Mouse (Mus musculus): ENCODE measurements around the gene Vps13a. TPM values are rescaled to one million over a fixed set of nuclear protein-coding genes. Genes with fewer than 3 reads are reported as not detected.
A peak's percentile ranks its signal among the peaks of the same experiment; 100 is the strongest.
"Not testable (repeated sequence)": the region's sequence is repeated elsewhere in the genome, so short reads cannot be mapped to it uniquely, and the experiment has no call there.

Vps13a gene
- polyA plus RNA-seq, 1 experiment from 2014 or later = 7.0 TPM

DNA sequence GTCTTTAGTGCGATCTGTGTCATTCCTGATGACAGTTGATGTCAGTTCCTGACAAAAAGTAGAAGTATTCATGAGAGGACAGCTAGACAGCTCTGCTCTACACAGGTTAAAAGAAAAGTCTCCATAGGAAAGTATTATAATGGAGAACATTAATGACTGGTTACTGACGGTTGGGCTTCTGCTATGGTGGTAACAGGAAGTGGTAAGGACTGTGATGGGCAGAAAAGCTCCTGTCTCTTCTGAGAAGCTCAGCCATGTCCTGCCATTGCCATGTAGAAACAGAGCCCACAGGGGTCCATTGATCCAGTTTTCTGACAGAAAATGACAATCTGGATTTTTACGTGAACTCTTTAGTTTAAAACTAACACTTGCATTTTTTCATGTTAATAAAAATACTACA, 21.4 kb upstream of the Vps13a start:
- Histone ChIP-seq H3K27ac (ENCODE audit: low read depth, low read length) (no peak overlapping the region), H3K4me2 (ENCODE audit: low read length) (no peak overlapping the region), H3K9ac (ENCODE audit: low read length) (no peak overlapping the region), H3K4me1 (ENCODE audit: control insufficient read depth, insufficient read depth, low read length) (no peaks in the 10 kb centered on the region), H3K27me3 (replicated peaks; ENCODE audit: control insufficient read depth, insufficient read depth, low read length) (no peaks in the 10 kb centered on the region), H3K4me3 (ENCODE audit: low read depth, low read length) (no peak overlapping the region), H3K36me3 (ENCODE audit: control insufficient read depth, insufficient read depth, low read length) (no peaks in the 10 kb centered on the region), H3K9me3 (replicated peaks; ENCODE audit: control insufficient read depth, low read length) (no peaks in the 10 kb centered on the region)
- 75% methylated on average over 3 of the region's 3 CpGs for WGBS
- DNase-seq (ENCODE audit: low spot score) (no peak), ATAC-seq (no peak)

DNA sequence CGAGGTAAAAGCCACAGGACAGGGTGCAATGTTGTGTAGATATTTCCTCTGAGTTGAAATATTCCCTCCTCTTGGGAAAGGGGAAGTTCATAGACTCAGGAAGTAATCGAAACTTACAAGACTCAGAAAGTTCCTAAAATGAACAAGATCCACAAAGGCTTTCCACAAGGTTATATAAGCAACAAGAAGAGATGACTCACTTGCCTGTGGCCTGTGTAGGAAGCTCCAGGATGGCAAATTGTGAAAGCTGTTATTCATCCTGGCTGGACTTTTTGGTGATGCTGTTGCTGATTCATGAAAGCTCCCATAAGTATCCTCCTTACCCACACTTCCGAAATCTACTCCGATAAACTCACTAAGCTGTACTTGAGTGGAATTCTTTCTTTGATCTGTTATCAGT, 17.2 kb upstream of the Vps13a start:
- H3K27ac ChIP-seq (ENCODE audit: low read depth, low read length) = no peak overlapping the region
- no peak overlapping the region for H3K9ac ChIP-seq (ENCODE audit: low read length)
- no peak overlapping the region for H3K4me2 ChIP-seq (ENCODE audit: low read length)
- H3K4me1 ChIP-seq (ENCODE audit: control insufficient read depth, insufficient read depth, low read length) = no peaks in the 10 kb centered on the region
- 82% methylated on average over 4 of the region's 4 CpGs for WGBS
- no peaks in the 10 kb centered on the region for H3K27me3 ChIP-seq (replicated peaks; ENCODE audit: control insufficient read depth, insufficient read depth, low read length)
- DNase-seq (ENCODE audit: low spot score) (no peak), ATAC-seq (no peak)
- no peaks in the 10 kb centered on the region for H3K9me3 ChIP-seq (replicated peaks; ENCODE audit: control insufficient read depth, low read length)
- no peak overlapping the region for H3K4me3 ChIP-seq (ENCODE audit: low read depth, low read length)
- no peaks in the 10 kb centered on the region for H3K36me3 ChIP-seq (ENCODE audit: control insufficient read depth, insufficient read depth, low read length)

DNA sequence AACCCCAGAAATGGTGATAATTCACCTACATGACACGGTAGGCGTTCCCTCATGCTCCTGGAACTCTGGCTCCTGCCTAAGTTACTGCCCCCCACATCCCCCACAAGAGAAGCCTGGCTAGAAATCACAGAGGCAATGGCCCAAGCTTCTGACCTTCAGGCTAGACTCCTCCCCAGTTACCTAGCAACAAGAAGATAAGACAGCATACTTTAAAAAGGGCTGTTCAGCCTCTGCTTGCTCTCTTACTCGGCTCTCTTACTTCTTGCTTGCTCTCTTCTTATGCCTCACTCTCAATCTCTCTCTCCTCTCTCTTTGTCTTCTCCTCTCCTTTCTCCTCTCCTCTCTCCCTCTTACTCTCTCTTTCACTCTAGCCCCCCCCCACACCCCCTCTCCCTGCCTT, 13.8 kb upstream of the Vps13a start:
- H3K36me3 ChIP-seq (ENCODE audit: control insufficient read depth, insufficient read depth, low read length); H3K4me3 ChIP-seq (ENCODE audit: low read depth, low read length); H3K9me3 ChIP-seq (replicated peaks; ENCODE audit: control insufficient read depth, low read length); H3K4me2 ChIP-seq (ENCODE audit: low read length); H3K27ac ChIP-seq (ENCODE audit: low read depth, low read length); H3K4me1 ChIP-seq (ENCODE audit: control insufficient read depth, insufficient read depth, low read length); H3K27me3 ChIP-seq (replicated peaks; ENCODE audit: control insufficient read depth, insufficient read depth, low read length); H3K9ac ChIP-seq (ENCODE audit: low read length); ATAC-seq; DNase-seq (ENCODE audit: low spot score): not testable (repeated sequence)
- 98% methylated on average over 3 of the region's 3 CpGs for WGBS

DNA sequence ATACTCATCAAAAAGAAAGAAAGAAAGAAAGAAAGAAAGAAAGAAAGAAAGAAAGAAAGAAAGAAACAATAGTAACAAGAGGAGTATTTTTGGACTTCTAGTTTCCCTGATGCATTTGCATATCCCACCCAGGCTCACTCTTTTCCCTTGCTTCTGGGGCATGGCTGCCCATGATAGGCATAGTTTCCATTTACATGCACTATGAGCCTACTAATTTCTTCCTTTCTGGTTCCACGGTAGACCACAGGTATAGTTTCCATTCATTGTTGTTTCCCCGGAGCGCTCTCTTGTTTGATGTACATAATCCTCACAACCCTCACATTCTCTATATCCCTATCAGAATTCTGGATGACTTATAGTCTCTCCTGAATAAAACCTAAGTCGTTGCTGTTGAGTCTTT, 9.2 kb upstream of the Vps13a start:
- 76% methylated on average over 4 of the region's 4 CpGs for WGBS
- Histone ChIP-seq H3K27ac (ENCODE audit: low read depth, low read length) (no peak overlapping the region), H3K4me2 (ENCODE audit: low read length) (no peak overlapping the region), H3K36me3 (ENCODE audit: control insufficient read depth, insufficient read depth, low read length) (no peaks in the 10 kb centered on the region), H3K9ac (ENCODE audit: low read length) (no peak overlapping the region), H3K4me1 (ENCODE audit: control insufficient read depth, insufficient read depth, low read length) (no peaks in the 10 kb centered on the region), H3K9me3 (replicated peaks; ENCODE audit: control insufficient read depth, low read length) (no peaks in the 10 kb centered on the region), H3K4me3 (ENCODE audit: low read depth, low read length) (no peak overlapping the region), H3K27me3 (replicated peaks; ENCODE audit: control insufficient read depth, insufficient read depth, low read length) (no peaks in the 10 kb centered on the region)
- no peak for DNase-seq (ENCODE audit: low spot score)
- no peak for ATAC-seq

DNA sequence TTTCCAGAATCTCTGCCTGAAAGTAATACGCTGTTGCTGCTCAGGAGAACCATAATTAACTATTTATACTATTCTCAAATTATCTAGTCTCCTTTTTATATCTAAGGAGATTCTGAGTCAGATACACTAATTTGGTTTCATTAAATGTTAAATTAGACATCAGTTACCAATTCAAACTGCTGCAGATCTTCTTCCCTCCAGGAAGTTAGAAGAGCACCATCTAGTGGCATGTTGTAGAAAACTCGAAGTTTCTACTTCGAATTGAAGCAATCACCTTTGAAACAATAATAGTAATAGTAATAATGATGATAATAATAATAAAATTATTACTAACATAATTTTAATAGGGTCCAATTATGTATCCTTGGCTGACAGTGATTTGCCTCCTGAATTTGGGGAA, 4.1 kb upstream of the Vps13a start:
- H3K4me1 ChIP-seq (ENCODE audit: control insufficient read depth, insufficient read depth, low read length) = 0 out of 2 replicates have a peak, but pooled peaks cover 2% of the 10 kb centered on the region
- H3K36me3 ChIP-seq (ENCODE audit: control insufficient read depth, insufficient read depth, low read length) = no peaks in the 10 kb centered on the region
- no peak overlapping the region for H3K9ac ChIP-seq (ENCODE audit: low read length)
- H3K9me3 ChIP-seq (replicated peaks; ENCODE audit: control insufficient read depth, low read length) = no peaks in the 10 kb centered on the region
- DNase-seq (ENCODE audit: low spot score) (peak; percentile 76), ATAC-seq (no peak)
- H3K27me3 ChIP-seq (replicated peaks; ENCODE audit: control insufficient read depth, insufficient read depth, low read length) = 0 out of 2 replicates have a peak, but pooled peaks cover 3% of the 10 kb centered on the region
- no peak overlapping the region for H3K4me2 ChIP-seq (ENCODE audit: low read length)
- H3K27ac ChIP-seq (ENCODE audit: low read depth, low read length) = no peak overlapping the region
- H3K4me3 ChIP-seq (ENCODE audit: low read depth, low read length) = no peak overlapping the region
- WGBS = 23% methylated on average over 3 of the region's 3 CpGs

DNA sequence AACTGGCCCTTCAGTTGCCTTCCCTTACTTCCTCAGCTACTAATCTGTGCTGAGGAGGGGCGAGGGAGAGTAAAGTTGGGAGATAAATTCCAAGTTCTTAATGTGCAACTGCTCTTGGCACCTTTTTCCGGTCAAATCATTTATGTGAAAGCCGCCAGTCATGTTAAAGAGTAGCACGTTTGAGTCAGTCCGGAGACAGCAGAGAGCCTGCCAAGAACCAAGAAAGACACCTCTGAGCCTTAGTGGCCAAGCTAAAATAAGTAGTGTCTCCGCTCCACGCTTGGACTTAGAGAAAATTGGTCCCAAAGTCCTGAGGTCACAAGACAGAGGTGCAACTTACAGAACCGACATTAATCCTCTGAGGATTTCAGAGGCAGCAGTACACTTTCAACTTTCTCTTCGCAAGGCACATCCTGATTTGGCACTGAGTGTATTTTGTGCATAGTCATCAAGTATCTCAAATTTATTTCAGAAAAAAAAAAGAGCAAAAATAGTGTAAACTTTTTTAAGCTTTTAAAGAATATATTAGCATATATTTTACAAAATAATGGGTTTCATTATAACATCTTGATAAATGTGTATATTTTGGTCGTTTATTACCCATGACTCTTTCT, 780 bp upstream of the Vps13a start:
- 0 out of 2 replicates have a peak, but pooled peaks have one; percentile 0 for ATAC-seq
- Histone ChIP-seq H3K4me3 (ENCODE audit: low read depth, low read length) (peak overlapping the region; percentile 66), H3K27ac (ENCODE audit: low read depth, low read length) (no peak overlapping the region), H3K9me3 (replicated peaks; ENCODE audit: control insufficient read depth, low read length) (no peaks in the 10 kb centered on the region), H3K4me2 (ENCODE audit: low read length) (peak overlapping the region; percentile 97), H3K9ac (ENCODE audit: low read length) (peak overlapping the region; percentile 45; the same call in 1 of the 2 replicates), H3K4me1 (ENCODE audit: control insufficient read depth, insufficient read depth, low read length) (peaks cover 5% of the 10 kb centered on the region; the same call in 1 of the 2 replicates), H3K36me3 (ENCODE audit: control insufficient read depth, insufficient read depth, low read length) (no peaks in the 10 kb centered on the region), H3K27me3 (replicated peaks; ENCODE audit: control insufficient read depth, insufficient read depth, low read length) (0 out of 2 replicates have a peak, but pooled peaks cover 3% of the 10 kb centered on the region)
- WGBS = 13% methylated on average over 10 of the region's 10 CpGs
- DNase-seq (ENCODE audit: low spot score) = no peak

DNA sequence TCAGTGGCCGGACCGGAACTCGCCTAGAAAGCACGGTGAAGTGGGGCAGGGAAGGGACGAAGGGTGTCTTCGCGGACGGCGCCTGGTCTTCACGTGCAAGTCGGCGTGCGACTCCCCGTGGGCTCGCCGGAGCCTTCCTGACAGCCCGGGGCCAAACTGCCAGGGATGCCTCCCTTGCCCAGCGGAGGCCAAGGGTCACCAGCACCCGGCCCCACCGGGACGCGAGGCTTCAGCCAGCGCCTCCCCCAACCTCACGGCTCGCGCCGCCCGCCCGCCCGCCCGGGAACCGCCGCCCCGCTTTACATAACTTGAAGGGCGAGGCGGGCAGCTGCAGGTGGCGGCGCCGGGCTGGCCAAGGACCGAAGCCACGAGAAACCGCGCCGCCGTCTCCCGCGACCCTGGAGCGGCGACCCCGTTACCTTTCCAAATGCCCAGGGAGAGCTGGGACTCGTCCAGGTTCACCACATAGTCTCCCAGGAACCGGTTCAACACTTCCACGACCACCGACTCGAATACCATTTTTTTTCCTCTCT, 416 bp downstream of the Vps13a start:
- ATAC-seq = peak; percentile 50
- Histone ChIP-seq H3K27me3 (replicated peaks; ENCODE audit: control insufficient read depth, insufficient read depth, low read length) (0 out of 2 replicates have a peak, but pooled peaks cover 3% of the 10 kb centered on the region), H3K4me1 (ENCODE audit: control insufficient read depth, insufficient read depth, low read length) (peaks cover 5% of the 10 kb centered on the region; the same call in 1 of the 2 replicates), H3K9ac (ENCODE audit: low read length) (peak overlapping the region; percentile 69), H3K27ac (ENCODE audit: low read depth, low read length) (no peak overlapping the region), H3K9me3 (replicated peaks; ENCODE audit: control insufficient read depth, low read length) (no peaks in the 10 kb centered on the region), H3K4me2 (ENCODE audit: low read length) (peak overlapping the region; percentile 97), H3K36me3 (ENCODE audit: control insufficient read depth, insufficient read depth, low read length) (no peaks in the 10 kb centered on the region), H3K4me3 (ENCODE audit: low read depth, low read length) (peak overlapping the region; percentile 66)
- WGBS = 0% methylated on average over 39 of the region's 55 CpGs
- DNase-seq (ENCODE audit: low spot score) = peak; percentile 41

DNA sequence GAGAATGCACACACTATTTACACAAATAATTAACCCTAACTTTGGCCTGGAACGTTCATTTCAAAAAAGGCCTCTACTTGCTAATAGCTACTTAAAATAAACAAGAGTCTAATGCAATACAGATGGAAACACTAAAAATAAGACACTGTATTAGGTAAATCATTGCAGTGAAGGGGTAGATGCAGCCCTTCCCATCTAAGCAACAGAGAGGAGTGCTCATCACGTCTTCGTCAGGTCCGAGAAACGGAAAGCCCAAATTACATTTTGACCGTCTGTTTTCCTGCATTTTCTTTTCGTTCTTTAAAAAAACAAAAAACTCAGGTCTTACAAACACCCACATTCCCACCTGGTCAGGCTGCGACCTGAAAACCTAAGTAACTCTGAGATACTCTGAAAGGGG, 947 bp downstream of the Vps13a start:
- Histone ChIP-seq H3K4me1 (ENCODE audit: control insufficient read depth, insufficient read depth, low read length) (peaks cover 5% of the 10 kb centered on the region; the same call in 1 of the 2 replicates), H3K36me3 (ENCODE audit: control insufficient read depth, insufficient read depth, low read length) (no peaks in the 10 kb centered on the region), H3K9ac (ENCODE audit: low read length) (peak overlapping the region; percentile 69), H3K27me3 (replicated peaks; ENCODE audit: control insufficient read depth, insufficient read depth, low read length) (0 out of 2 replicates have a peak, but pooled peaks cover 3% of the 10 kb centered on the region), H3K4me2 (ENCODE audit: low read length) (peak overlapping the region; percentile 97), H3K4me3 (ENCODE audit: low read depth, low read length) (peak overlapping the region; percentile 66), H3K27ac (ENCODE audit: low read depth, low read length) (no peak overlapping the region), H3K9me3 (replicated peaks; ENCODE audit: control insufficient read depth, low read length) (no peaks in the 10 kb centered on the region)
- DNase-seq (ENCODE audit: low spot score) = no peak
- WGBS = 20% methylated on average over 8 of the region's 8 CpGs
- ATAC-seq = no peak

DNA sequence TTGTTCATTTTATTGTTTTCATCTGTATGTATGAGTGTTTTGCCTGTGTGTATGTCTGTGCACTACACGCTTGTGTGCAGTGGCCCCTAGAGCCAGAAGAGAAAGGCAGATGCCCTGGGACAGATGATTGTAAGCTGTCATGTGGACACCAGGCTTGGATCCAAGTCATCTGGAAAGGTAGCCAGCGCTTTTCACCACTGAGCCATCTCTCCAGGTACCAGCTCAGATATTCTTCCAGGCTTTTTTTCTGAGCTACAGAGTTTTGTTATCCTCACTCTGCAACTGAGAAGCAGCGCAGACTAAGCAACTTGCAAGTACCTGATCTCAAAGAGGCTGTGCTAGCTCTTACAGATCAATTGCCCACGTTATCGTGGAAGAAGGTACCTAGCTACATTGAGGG, 1.5 kb downstream of the Vps13a start:
- Histone ChIP-seq H3K4me1 (ENCODE audit: control insufficient read depth, insufficient read depth, low read length) (peaks cover 5% of the 10 kb centered on the region; the same call in 1 of the 2 replicates), H3K36me3 (ENCODE audit: control insufficient read depth, insufficient read depth, low read length) (no peaks in the 10 kb centered on the region), H3K27me3 (replicated peaks; ENCODE audit: control insufficient read depth, insufficient read depth, low read length) (0 out of 2 replicates have a peak, but pooled peaks cover 3% of the 10 kb centered on the region), H3K9me3 (replicated peaks; ENCODE audit: control insufficient read depth, low read length) (no peaks in the 10 kb centered on the region), H3K4me3 (ENCODE audit: low read depth, low read length) (no peak overlapping the region), H3K9ac (ENCODE audit: low read length) (no peak overlapping the region), H3K27ac (ENCODE audit: low read depth, low read length) (no peak overlapping the region), H3K4me2 (ENCODE audit: low read length) (peak overlapping the region; percentile 97; the same call in 1 of the 2 replicates)
- ATAC-seq (no peak), DNase-seq (ENCODE audit: low spot score) (no peak)
- WGBS = 63% methylated on average over 5 of the region's 5 CpGs

All from forebrain, embryonic 14.5 days (tissue).